Mouse (Mus musculus) effector memory CD4-positive, alpha-beta T cell, adult 5 months (primary cell): ENCODE data around the gene Tgif2. TPM values are rescaled to one million over a fixed set of nuclear protein-coding genes. Genes with fewer than 3 reads are reported as not detected.

Experiments used
- polyA plus RNA-seq: library from polyadenylated mRNA; unstranded; fragments of 100-300 nt; shearing (Covaris generic); gene quantifications from one replicate; pipeline ENCODE4 v1.2.1, GENCODE M21; 2017

Gene Tgif2
- polyA plus RNA-seq = 98.4 TPM

GRCm38 (mm10) chr2:156839319-156840191 lies at the start of gene Tgif2:
Gene Tgif2 (plus strand): TSS chr2:156840007.

DNA sequence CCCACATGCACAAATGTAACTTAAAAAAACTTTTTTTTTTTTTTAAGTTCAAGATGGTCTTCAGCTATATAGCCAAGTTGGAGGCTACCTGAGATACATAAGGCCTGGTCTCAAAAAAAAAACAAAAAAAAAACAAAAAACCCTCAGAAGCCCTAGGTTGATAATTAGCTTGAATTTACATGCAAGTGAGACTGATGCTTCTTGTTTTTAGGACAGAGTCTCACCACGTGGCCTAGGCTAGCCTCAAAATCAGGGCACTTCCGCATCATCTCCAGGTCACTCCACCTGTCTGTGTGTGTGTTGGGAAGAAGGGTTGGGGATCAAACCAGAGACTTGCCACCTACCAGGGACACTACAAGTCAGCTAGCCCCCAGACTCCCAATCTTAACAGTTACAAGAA lies 18.0 kb downstream of the Tgif2 start, which contains the start of gene 4930518I15Rik:
Gene 4930518I15Rik (minus strand): TSS at position 112 of the 400 bp plus-strand sequence.

DNA sequence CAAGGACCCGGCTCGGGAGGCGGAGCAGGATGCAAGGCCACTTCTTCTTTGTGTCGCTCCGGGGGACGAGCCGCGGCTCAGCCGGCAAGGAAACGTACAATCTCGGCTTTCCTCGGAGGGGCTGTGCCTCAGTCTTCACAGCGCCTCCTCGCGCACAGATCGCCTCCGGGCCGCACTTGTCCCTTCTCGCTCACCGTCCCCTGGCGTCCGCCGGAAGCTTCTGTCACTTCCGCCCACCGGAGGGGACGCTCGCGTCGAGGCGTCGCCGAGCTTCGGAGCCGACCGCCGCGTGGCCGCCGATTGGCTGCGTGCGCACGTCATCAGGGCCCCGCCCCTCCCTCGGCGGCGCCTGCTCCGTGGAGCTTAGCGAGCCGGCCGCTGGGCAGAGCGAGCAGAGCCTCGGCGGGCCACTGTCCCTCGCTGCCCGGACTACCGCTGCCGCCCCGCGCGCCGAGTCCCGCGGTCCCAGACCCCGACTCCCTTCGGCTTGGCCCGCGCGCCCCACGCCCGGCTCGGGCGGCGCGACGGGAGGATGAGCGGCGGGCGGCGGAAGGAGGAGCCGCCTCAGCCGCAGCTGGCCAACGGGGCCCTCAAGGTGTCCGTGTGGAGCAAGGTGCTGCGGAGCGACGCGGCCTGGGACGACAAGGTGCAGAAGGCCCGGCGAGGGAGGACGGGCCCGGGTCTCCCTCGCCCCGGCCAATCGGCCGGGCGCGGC lies 23.1 kb downstream of the Tgif2 start, which contains the start of gene Rab5if:
Gene Rab5if (plus strand): TSS at position 357 of the 715 bp plus-strand sequence.

GRCm38 (mm10) chr2:156887017-156887416 lies 47.2 kb downstream of the Tgif2 start, which contains the start of gene Sla2:
Gene Sla2 (minus strand): TSS chr2:156887192.

Other genes with a start within 250 kb of the Tgif2 start
- gene Dlgap4, start 226.3 kb upstream of the Tgif2 start, polyA plus RNA-seq = 86.9 TPM
- gene Myl9, start 64.6 kb upstream of the Tgif2 start, polyA plus RNA-seq = not detected
- gene 4930518I15Rik, start 17.9 kb downstream of the Tgif2 start, polyA plus RNA-seq = 3.2 TPM
- 83.6 TPM for gene Rab5if, start 23.1 kb downstream of the Tgif2 start, polyA plus RNA-seq
- 46.2 TPM for gene Sla2, start 47.2 kb downstream of the Tgif2 start, polyA plus RNA-seq
- 72.7 TPM for gene Ndrg3, start 152.0 kb downstream of the Tgif2 start, polyA plus RNA-seq
- gene Dsn1, start 167.1 kb downstream of the Tgif2 start, polyA plus RNA-seq = 10.8 TPM
- not detected for gene Soga1, start 239.2 kb downstream of the Tgif2 start, polyA plus RNA-seq
- gene Tldc2, start 247.0 kb downstream of the Tgif2 start, polyA plus RNA-seq = not detected